Mouse (Mus musculus): ENCODE data around the gene Armc12. TPM values are rescaled to one million over a fixed set of nuclear protein-coding genes. Genes with fewer than 3 reads are reported as not detected.

Armc12 gene
- polyA plus RNA-seq, 1 experiment from 2014 or later, result not detected

GRCm38 (mm10) chr17:28491035-28491770 lies 39.4 kb upstream of the Armc12 start:
- 82% methylated on average over 14 of the region's 14 CpGs for WGBS
- Histone ChIP-seq H3K36me3 (ENCODE audit: control insufficient read depth, insufficient read depth, low read length) (no peaks in the 10 kb centered on the region), H3K9me3 (ENCODE audit: control insufficient read depth, low read length) (no peaks in the 10 kb centered on the region), H3K27ac (ENCODE audit: low read depth, low read length) (no peak overlapping the region), H3K4me2 (no peak overlapping the region), H3K4me1 (replicated peaks; ENCODE audit: control insufficient read depth, insufficient read depth, low read length) (0 out of 2 replicates have a peak, but pooled peaks cover 3% of the 10 kb centered on the region), H3K9ac (ENCODE audit: low read depth, low read length) (no peak overlapping the region), H3K4me3 (ENCODE audit: low read depth, low read length) (no peak overlapping the region), H3K27me3 (replicated peaks; ENCODE audit: control insufficient read depth, insufficient read depth, low read length) (no peaks in the 10 kb centered on the region)
- DNase-seq (ENCODE audit: low spot score) (no peak), ATAC-seq (replicated peaks; ENCODE audit: low FRiP score) (no peak)

- H3K27me3 ChIP-seq (replicated peaks; ENCODE audit: control insufficient read depth, insufficient read depth, low read length), result no peaks in the 10 kb centered on the region
- H3K9ac ChIP-seq (ENCODE audit: low read depth, low read length), result no peak overlapping the region
- DNase-seq (ENCODE audit: low spot score) (no peak), ATAC-seq (replicated peaks; ENCODE audit: low FRiP score) (no peak)
- H3K4me1 ChIP-seq (replicated peaks; ENCODE audit: control insufficient read depth, insufficient read depth, low read length), result no peaks in the 10 kb centered on the region
- no peaks in the 10 kb centered on the region for H3K9me3 ChIP-seq (ENCODE audit: control insufficient read depth, low read length)
- no peaks in the 10 kb centered on the region for H3K36me3 ChIP-seq (ENCODE audit: control insufficient read depth, insufficient read depth, low read length)
- H3K4me2 ChIP-seq, result no peak overlapping the region
- 84% methylated on average over 8 of the region's 8 CpGs for WGBS
- H3K27ac ChIP-seq (ENCODE audit: low read depth, low read length), result no peak overlapping the region
- no peak overlapping the region for H3K4me3 ChIP-seq (ENCODE audit: low read depth, low read length)
These were observed 34.8 kb upstream of the Armc12 start for GRCm38 (mm10) chr17:28495832-28496231.

GRCm38 (mm10) chr17:28499190-28499589 lies 31.4 kb upstream of the Armc12 start:
- H3K27me3 ChIP-seq (replicated peaks; ENCODE audit: control insufficient read depth, insufficient read depth, low read length), result no peaks in the 10 kb centered on the region
- DNase-seq (ENCODE audit: low spot score), result no peak
- H3K9me3 ChIP-seq (ENCODE audit: control insufficient read depth, low read length), result no peaks in the 10 kb centered on the region
- H3K36me3 ChIP-seq (ENCODE audit: control insufficient read depth, insufficient read depth, low read length), result no peaks in the 10 kb centered on the region
- H3K27ac ChIP-seq (ENCODE audit: low read depth, low read length), result no peak overlapping the region
- no peak overlapping the region for H3K4me2 ChIP-seq
- ATAC-seq (replicated peaks; ENCODE audit: low FRiP score), result no peak
- 64% methylated on average over 2 of the region's 2 CpGs for WGBS
- H3K9ac ChIP-seq (ENCODE audit: low read depth, low read length), result no peak overlapping the region
- H3K4me1 ChIP-seq (replicated peaks; ENCODE audit: control insufficient read depth, insufficient read depth, low read length), result no peaks in the 10 kb centered on the region
- H3K4me3 ChIP-seq (ENCODE audit: low read depth, low read length), result no peak overlapping the region

GRCm38 (mm10) chr17:28500465-28500864 lies 30.1 kb upstream of the Armc12 start:
- Histone ChIP-seq H3K9ac (ENCODE audit: low read depth, low read length) (no peak overlapping the region), H3K36me3 (ENCODE audit: control insufficient read depth, insufficient read depth, low read length) (no peaks in the 10 kb centered on the region), H3K4me2 (no peak overlapping the region), H3K4me3 (ENCODE audit: low read depth, low read length) (no peak overlapping the region), H3K4me1 (replicated peaks; ENCODE audit: control insufficient read depth, insufficient read depth, low read length) (no peaks in the 10 kb centered on the region), H3K27ac (ENCODE audit: low read depth, low read length) (no peak overlapping the region), H3K27me3 (replicated peaks; ENCODE audit: control insufficient read depth, insufficient read depth, low read length) (no peaks in the 10 kb centered on the region), H3K9me3 (ENCODE audit: control insufficient read depth, low read length) (no peaks in the 10 kb centered on the region)
- DNase-seq (ENCODE audit: low spot score) (no peak), ATAC-seq (replicated peaks; ENCODE audit: low FRiP score) (no peak)
- WGBS, result 70% methylated on average over 3 of the region's 3 CpGs

GRCm38 (mm10) chr17:28502196-28502821 lies 28.3 kb upstream of the Armc12 start:
- H3K36me3 ChIP-seq (ENCODE audit: control insufficient read depth, insufficient read depth, low read length), result no peaks in the 10 kb centered on the region
- DNase-seq (ENCODE audit: low spot score), result no peak

GRCm38 (mm10) chr17:28504182-28504581 lies 26.4 kb upstream of the Armc12 start:
- H3K36me3 ChIP-seq (ENCODE audit: control insufficient read depth, insufficient read depth, low read length), result no peaks in the 10 kb centered on the region
- peaks cover 2% of the 10 kb centered on the region; the same call in 1 of the 2 replicates for H3K27me3 ChIP-seq (replicated peaks; ENCODE audit: control insufficient read depth, insufficient read depth, low read length)
- ATAC-seq (replicated peaks; ENCODE audit: low FRiP score) (no peak), DNase-seq (ENCODE audit: low spot score) (no peak)
- H3K27ac ChIP-seq (ENCODE audit: low read depth, low read length), result no peak overlapping the region
- H3K4me3 ChIP-seq (ENCODE audit: low read depth, low read length), result no peak overlapping the region
- WGBS, result 75% methylated on average over 6 of the region's 6 CpGs
- no peak overlapping the region for H3K4me2 ChIP-seq
- H3K9me3 ChIP-seq (ENCODE audit: control insufficient read depth, low read length), result no peaks in the 10 kb centered on the region
- H3K4me1 ChIP-seq (replicated peaks; ENCODE audit: control insufficient read depth, insufficient read depth, low read length), result peaks cover 4% of the 10 kb centered on the region
- H3K9ac ChIP-seq (ENCODE audit: low read depth, low read length), result no peak overlapping the region

More at GRCm38 (mm10) chr17:28502196-28502821, 28.3 kb upstream of the Armc12 start:
- Histone ChIP-seq H3K4me3 (ENCODE audit: low read depth, low read length) (no peak overlapping the region), H3K27me3 (replicated peaks; ENCODE audit: control insufficient read depth, insufficient read depth, low read length) (peaks cover 2% of the 10 kb centered on the region; the same call in 1 of the 2 replicates), H3K27ac (ENCODE audit: low read depth, low read length) (no peak overlapping the region), H3K9ac (ENCODE audit: low read depth, low read length) (no peak overlapping the region), H3K4me2 (no peak overlapping the region), H3K9me3 (ENCODE audit: control insufficient read depth, low read length) (no peaks in the 10 kb centered on the region), H3K4me1 (replicated peaks; ENCODE audit: control insufficient read depth, insufficient read depth, low read length) (peaks cover 4% of the 10 kb centered on the region)
- WGBS, result 34% methylated on average over 7 of the region's 7 CpGs
- ATAC-seq (replicated peaks; ENCODE audit: low FRiP score), result no peak

GRCm38 (mm10) chr17:28505591-28505990 lies 25.0 kb upstream of the Armc12 start:
- H3K27ac ChIP-seq (ENCODE audit: low read depth, low read length), result no peak overlapping the region
- H3K4me2 ChIP-seq, result no peak overlapping the region
- no peak for DNase-seq (ENCODE audit: low spot score)
- H3K36me3 ChIP-seq (ENCODE audit: control insufficient read depth, insufficient read depth, low read length), result no peaks in the 10 kb centered on the region
- H3K27me3 ChIP-seq (replicated peaks; ENCODE audit: control insufficient read depth, insufficient read depth, low read length), result peaks cover 2% of the 10 kb centered on the region; the same call in 1 of the 2 replicates
- no peaks in the 10 kb centered on the region for H3K9me3 ChIP-seq (ENCODE audit: control insufficient read depth, low read length)
- no peak for ATAC-seq (replicated peaks; ENCODE audit: low FRiP score)
- 82% methylated on average over 4 of the region's 4 CpGs for WGBS
- no peak overlapping the region for H3K4me3 ChIP-seq (ENCODE audit: low read depth, low read length)
- H3K9ac ChIP-seq (ENCODE audit: low read depth, low read length), result no peak overlapping the region
- H3K4me1 ChIP-seq (replicated peaks; ENCODE audit: control insufficient read depth, insufficient read depth, low read length), result peaks cover 7% of the 10 kb centered on the region

- WGBS, result 36% methylated on average over 5 of the region's 5 CpGs
- H3K27ac ChIP-seq (ENCODE audit: low read depth, low read length), result peak overlapping the region; percentile 52
These were observed 23.7 kb upstream of the Armc12 start for GRCm38 (mm10) chr17:28506895-28507294.

More at GRCm38 (mm10) chr17:28506895-28507294, 23.7 kb upstream of the Armc12 start:
- no peak overlapping the region for H3K4me2 ChIP-seq
- no peaks in the 10 kb centered on the region for H3K36me3 ChIP-seq (ENCODE audit: control insufficient read depth, insufficient read depth, low read length)
- H3K9ac ChIP-seq (ENCODE audit: low read depth, low read length), result 0 out of 2 replicates have a peak overlapping the region, but pooled peaks have one; percentile 8
- H3K4me3 ChIP-seq (ENCODE audit: low read depth, low read length), result no peak overlapping the region
- ATAC-seq (replicated peaks; ENCODE audit: low FRiP score), result no peak
- peaks cover 8% of the 10 kb centered on the region for H3K27me3 ChIP-seq (replicated peaks; ENCODE audit: control insufficient read depth, insufficient read depth, low read length)
- no peaks in the 10 kb centered on the region for H3K9me3 ChIP-seq (ENCODE audit: control insufficient read depth, low read length)
- peaks cover 15% of the 10 kb centered on the region for H3K4me1 ChIP-seq (replicated peaks; ENCODE audit: control insufficient read depth, insufficient read depth, low read length)
- no peak for DNase-seq (ENCODE audit: low spot score)
